Mouse (Mus musculus) bone marrow macrophage, adult 2 months (primary cell): ENCODE results near the gene Mybbp1a.

Source experiments
- CTCF ChIP-seq: IDR thresholded peaks from 2 replicates; pipeline ENCODE4 v1.5.1; 2012; ENCODE audit warnings: low read depth, mild to moderate bottlenecking, low read length, moderate library complexity
- POLR2A ChIP-seq: IDR thresholded peaks from 2 replicates; pipeline ENCODE4 v1.6.1; 2012; ENCODE audit warnings: mild to moderate bottlenecking, low read depth, low read length, borderline replicate concordance

DNA sequence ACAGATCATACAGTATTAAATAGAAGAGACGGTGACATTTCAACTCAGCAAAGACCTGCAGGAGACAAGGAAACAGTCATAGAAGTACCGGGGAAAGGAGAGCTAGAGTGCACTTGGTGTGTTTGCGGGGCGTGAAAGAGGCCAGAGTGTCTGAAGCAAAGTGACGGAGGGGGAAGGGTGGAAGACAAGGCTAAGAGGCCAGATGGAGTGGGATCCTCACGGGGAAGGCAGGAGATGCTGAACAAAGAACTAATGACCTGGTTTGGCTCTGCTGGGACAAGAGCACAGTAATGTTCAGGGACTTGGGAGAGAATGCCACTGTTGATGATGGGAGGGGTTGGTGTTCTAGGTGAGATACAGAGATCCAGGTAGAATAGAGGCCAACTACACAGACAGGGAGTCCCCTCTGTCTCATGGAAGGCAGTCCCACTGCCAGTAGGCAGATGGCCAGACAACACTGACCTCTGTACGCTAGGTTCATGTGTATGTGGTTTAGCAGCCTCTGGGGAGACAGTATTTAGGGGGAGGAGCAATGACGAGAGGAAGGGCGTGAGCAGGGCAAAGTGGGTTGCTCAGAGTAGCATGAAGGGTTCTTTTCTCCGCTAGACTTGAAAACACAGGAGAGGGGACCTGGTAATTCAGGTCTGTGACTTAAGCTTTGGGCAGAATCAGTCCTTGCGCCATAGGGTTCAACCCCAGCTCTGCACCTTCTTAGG lies 25.0 kb downstream of the Mybbp1a start:
- TF ChIP-seq POLR2A = no peak
- TF ChIP-seq CTCF = 0 out of 2 replicates have a peak, but pooled peaks have one; percentile 5
